Mouse (Mus musculus) kidney, embryonic 16.5 days (tissue): ENCODE measurements around the gene Fzd2. TPM values are rescaled to one million over a fixed set of nuclear protein-coding genes. Genes with fewer than 3 reads are reported as not detected.
"Not testable (repeated sequence)": the region's sequence is repeated elsewhere in the genome, so short reads cannot be mapped to it uniquely, and the experiment has no call there.

Experiments
- ATAC-seq: fragments of 200-750 bp; cut with Nextera tagmentation; 2 replicates; pipeline ENCODE4 v1.8.0; 2017; ENCODE audit warnings: moderate TSS enrichment; ENCODE audit not compliant: low FRiP score, low TSS enrichment
- H3K27ac ChIP-seq: fragments of 300-500 bp; sonication (generic); 2 replicates; pipeline ENCODE4 v1.5.1; 2014; ENCODE audit warnings: low read length
- H3K27me3 ChIP-seq: fragments of 300-500 bp; sonication (generic); 2 replicates; pipeline ENCODE4 v1.6.1; 2014; ENCODE audit warnings: low read length, control low read depth, mixed read lengths; ENCODE audit not compliant: insufficient read depth
- H3K36me3 ChIP-seq: fragments of 300-500 bp; sonication (generic); 2 replicates; pipeline ENCODE4 v1.6.1; 2014; ENCODE audit warnings: low read length, control low read depth, mixed read lengths; ENCODE audit not compliant: insufficient read depth
- H3K4me1 ChIP-seq: fragments of 300-500 bp; sonication (generic); 2 replicates; pipeline ENCODE4 v1.6.1; 2014; ENCODE audit warnings: low read length, control low read depth, mixed read lengths; ENCODE audit not compliant: insufficient read depth
- H3K4me2 ChIP-seq: fragments of 300-500 bp; sonication (generic); replicated peaks from 2 replicates; pipeline ENCODE4 v1.6.1; 2014; ENCODE audit warnings: low read depth, low read length
- H3K4me3 ChIP-seq: fragments of 300-500 bp; sonication (generic); 2 replicates; pipeline ENCODE4 v1.5.1; 2014; ENCODE audit warnings: mild to moderate bottlenecking, low read length
- H3K9ac ChIP-seq: fragments of 300-500 bp; sonication (generic); replicated peaks from 2 replicates; pipeline ENCODE4 v1.6.1; 2014; ENCODE audit warnings: low read length
- H3K9me3 ChIP-seq: fragments of 300-500 bp; sonication (generic); 2 replicates; pipeline ENCODE4 v1.6.1; 2016; ENCODE audit warnings: low read length, control low read depth
- WGBS: fragments of 180-500 bp; shearing (Covaris S2); extraction: QIAGEN DNeasy Blood & Tissue Kit; methylation state at CpG from one replicate; pipeline ENCODE4 v1.1.7; 2014; 5-methylcytosine and 5-hydroxymethylcytosine counted together
- polyA plus RNA-seq: library from polyadenylated mRNA; unstranded; fragments of >200 nt; fragmentation: Nextera tagmentation; extraction: Ambion mirVana; gene quantifications from 2 replicates; pipeline ENCODE4 v1.2.1, GENCODE M21; 2015

Gene Fzd2
- polyA plus RNA-seq, 1 experiment from 2014 or later: 27.2 TPM

DNA sequence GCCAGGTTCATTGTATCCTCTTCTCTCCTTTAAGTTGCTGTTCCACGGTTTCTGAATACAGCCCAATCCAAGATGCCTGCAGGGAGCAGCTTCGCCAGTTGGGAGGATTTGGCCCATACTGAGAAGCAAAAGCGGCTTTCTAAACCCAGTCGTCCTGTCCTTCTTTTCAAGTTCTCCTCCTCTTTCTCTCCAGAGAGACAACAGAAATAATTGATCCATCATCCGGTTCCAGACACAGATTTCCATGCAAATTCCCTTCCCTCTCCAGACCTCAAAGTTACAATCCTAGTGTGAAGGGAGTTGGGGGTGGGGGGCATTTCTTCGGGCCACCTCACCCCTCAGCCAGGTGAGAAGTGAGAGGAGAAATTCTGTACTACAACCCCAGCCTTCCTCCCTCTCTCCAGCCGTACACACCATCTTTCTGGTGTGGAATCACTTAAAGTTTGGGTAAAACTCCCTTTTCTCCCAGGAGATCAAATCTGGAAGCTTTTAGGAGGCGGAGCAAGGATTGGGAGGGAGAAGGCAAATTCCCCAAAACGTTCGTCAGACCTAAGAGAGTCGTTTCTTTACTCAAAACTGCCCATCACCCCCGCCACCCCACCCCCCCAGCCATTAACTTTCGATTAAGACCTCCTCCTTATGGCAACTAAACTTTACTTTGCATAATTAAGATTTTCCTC lies 1.2 kb upstream of the Fzd2 start:
- ATAC-seq: no peak
- Histone ChIP-seq H3K27ac (peak overlapping the region; percentile 99), H3K4me3 (peak overlapping the region; percentile 81), H3K4me2 (peak overlapping the region; percentile 62), H3K27me3 (no peaks in the 10 kb centered on the region), H3K4me1 (peaks cover 16% of the 10 kb centered on the region), H3K9me3 (no peaks in the 10 kb centered on the region), H3K9ac (peak overlapping the region; percentile 81), H3K36me3 (no peaks in the 10 kb centered on the region)
- WGBS: 3% methylated on average over 13 of the region's 13 CpGs

- H3K4me2 ChIP-seq: peak overlapping the region; percentile 62
- H3K27me3 ChIP-seq: no peaks in the 10 kb centered on the region
- H3K9me3 ChIP-seq: no peaks in the 10 kb centered on the region
- under 1% methylated on average over 10 of the region's 10 CpGs for WGBS
- H3K9ac ChIP-seq: peak overlapping the region; percentile 81
- peak; percentile 62 for ATAC-seq
- peak overlapping the region; percentile 99 for H3K27ac ChIP-seq
- H3K4me3 ChIP-seq: peak overlapping the region; percentile 81
- no peaks in the 10 kb centered on the region for H3K36me3 ChIP-seq
- H3K4me1 ChIP-seq: peaks cover 21% of the 10 kb centered on the region
Measured at GRCm38 (mm10) chr11:102603496-102603850, 723 bp upstream of the Fzd2 start.

GRCm38 (mm10) chr11:102604777-102605552 lies 769 bp downstream of the Fzd2 start:
- Histone ChIP-seq H3K4me1 (peaks cover 36% of the 10 kb centered on the region), H3K27ac (peak overlapping the region; percentile 98), H3K4me2 (peak overlapping the region; percentile 62), H3K9ac (peak overlapping the region; percentile 92), H3K9me3 (no peaks in the 10 kb centered on the region), H3K27me3 (no peaks in the 10 kb centered on the region), H3K4me3 (peak overlapping the region; percentile 81), H3K36me3 (no peaks in the 10 kb centered on the region)
- ATAC-seq: peak; percentile 49
- 0% methylated on average over 72 of the region's 74 CpGs for WGBS

DNA sequence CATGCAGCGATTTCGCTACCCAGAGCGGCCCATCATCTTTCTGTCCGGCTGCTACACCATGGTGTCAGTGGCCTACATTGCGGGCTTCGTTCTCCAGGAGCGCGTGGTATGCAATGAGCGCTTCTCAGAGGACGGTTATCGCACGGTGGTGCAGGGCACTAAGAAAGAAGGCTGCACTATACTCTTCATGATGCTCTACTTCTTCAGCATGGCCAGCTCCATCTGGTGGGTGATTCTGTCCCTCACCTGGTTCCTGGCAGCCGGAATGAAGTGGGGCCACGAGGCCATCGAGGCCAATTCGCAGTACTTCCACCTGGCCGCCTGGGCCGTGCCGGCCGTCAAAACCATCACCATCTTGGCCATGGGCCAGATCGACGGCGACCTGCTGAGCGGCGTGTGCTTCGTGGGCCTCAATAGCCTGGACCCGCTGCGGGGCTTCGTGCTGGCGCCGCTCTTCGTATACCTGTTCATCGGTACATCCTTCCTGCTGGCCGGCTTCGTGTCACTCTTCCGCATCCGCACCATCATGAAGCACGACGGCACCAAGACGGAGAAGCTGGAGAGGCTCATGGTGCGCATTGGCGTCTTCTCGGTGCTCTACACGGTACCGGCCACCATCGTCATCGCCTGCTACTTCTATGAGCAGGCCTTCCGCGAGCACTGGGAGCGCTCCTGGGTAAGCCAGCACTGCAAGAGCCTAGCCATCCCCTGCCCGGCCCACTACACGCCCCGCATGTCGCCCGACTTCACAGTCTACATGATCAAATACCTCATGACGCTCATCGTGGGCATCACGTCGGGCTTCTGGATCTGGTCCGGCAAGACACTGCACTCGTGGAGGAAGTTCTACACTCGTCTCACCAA lies 1.6 kb downstream of the Fzd2 start:
- H3K4me1 ChIP-seq: peaks cover 44% of the 10 kb centered on the region
- no peaks in the 10 kb centered on the region for H3K27me3 ChIP-seq
- ATAC-seq: no peak

DNA sequence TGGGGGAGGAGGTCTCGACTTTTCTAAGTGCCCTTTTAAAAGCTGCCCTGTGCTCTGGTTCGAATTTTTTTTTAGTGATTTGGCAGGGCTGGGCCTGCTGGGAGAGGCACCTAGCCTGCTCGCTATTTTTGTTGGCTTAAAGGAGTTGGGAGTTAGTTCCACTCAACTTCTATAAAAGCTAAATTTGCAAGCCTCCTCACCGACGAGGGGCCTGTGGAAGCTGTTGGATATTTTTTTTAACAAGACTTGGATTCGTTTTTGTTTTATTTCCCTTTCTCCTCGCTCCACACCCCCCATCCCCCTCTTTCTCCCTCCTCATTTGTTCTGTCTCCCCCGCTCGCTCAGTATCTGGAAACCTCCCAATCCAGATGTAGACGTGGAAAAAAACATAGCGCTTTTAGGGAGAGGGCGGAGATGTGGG lies 2.6 kb downstream of the Fzd2 start:
- no peaks in the 10 kb centered on the region for H3K27me3 ChIP-seq
- no peaks in the 10 kb centered on the region for H3K36me3 ChIP-seq
- peaks cover 54% of the 10 kb centered on the region for H3K4me1 ChIP-seq
- H3K9ac ChIP-seq: peak overlapping the region; percentile 92
- peak overlapping the region; percentile 62 for H3K4me2 ChIP-seq
- WGBS: 1% methylated on average over 12 of the region's 12 CpGs
- ATAC-seq: no peak
- H3K4me3 ChIP-seq: peak overlapping the region; percentile 81
- no peaks in the 10 kb centered on the region for H3K9me3 ChIP-seq
- H3K27ac ChIP-seq: peak overlapping the region; percentile 98

More for the DNA sequence above, 1.6 kb downstream of the Fzd2 start:
- peak overlapping the region; percentile 62 for H3K4me2 ChIP-seq
- H3K9ac ChIP-seq: peak overlapping the region; percentile 92
- H3K4me3 ChIP-seq: peak overlapping the region; percentile 81
- peak overlapping the region; percentile 98 for H3K27ac ChIP-seq
- WGBS: under 1% methylated on average over 62 of the region's 62 CpGs
- no peaks in the 10 kb centered on the region for H3K36me3 ChIP-seq
- no peaks in the 10 kb centered on the region for H3K9me3 ChIP-seq

GRCm38 (mm10) chr11:102607201-102607600 lies 3.0 kb downstream of the Fzd2 start:
- not testable (repeated sequence) for H3K27me3 ChIP-seq, ATAC-seq
- peaks cover 55% of the 10 kb centered on the region for H3K4me1 ChIP-seq

GRCm38 (mm10) chr11:102607686-102608548 lies 3.7 kb downstream of the Fzd2 start:
- Histone ChIP-seq H3K27ac (peak overlapping the region; percentile 98), H3K9me3 (no peaks in the 10 kb centered on the region), H3K36me3 (no peaks in the 10 kb centered on the region), H3K9ac (peak overlapping the region; percentile 92; the same call in 1 of the 2 replicates), H3K4me2 (peak overlapping the region; percentile 62), H3K27me3 (no peaks in the 10 kb centered on the region), H3K4me3 (peak overlapping the region; percentile 81), H3K4me1 (peaks cover 48% of the 10 kb centered on the region)
- WGBS: 14% methylated on average over 10 of the region's 10 CpGs
- ATAC-seq: no peak

More at GRCm38 (mm10) chr11:102607201-102607600, 3.0 kb downstream of the Fzd2 start:
- peak overlapping the region; percentile 62 for H3K4me2 ChIP-seq
- peak overlapping the region; percentile 81 for H3K4me3 ChIP-seq
- WGBS: 4% methylated on average over 12 of the region's 12 CpGs
- peak overlapping the region; percentile 92 for H3K9ac ChIP-seq
- H3K9me3 ChIP-seq, H3K36me3 ChIP-seq: not testable (repeated sequence)
- H3K27ac ChIP-seq: peak overlapping the region; percentile 98

- 0 out of 2 replicates have a peak overlapping the region, but pooled peaks have one; percentile 29 for H3K9ac ChIP-seq
- peaks cover 47% of the 10 kb centered on the region for H3K4me1 ChIP-seq
- H3K9me3 ChIP-seq: no peaks in the 10 kb centered on the region
- WGBS: 23% methylated on average over 4 of the region's 4 CpGs
- H3K27me3 ChIP-seq: no peaks in the 10 kb centered on the region
- no peak for ATAC-seq
- H3K27ac ChIP-seq: peak overlapping the region; percentile 32; the same call in 1 of the 2 replicates
- peak overlapping the region; percentile 62 for H3K4me2 ChIP-seq
- peak overlapping the region; percentile 81 for H3K4me3 ChIP-seq
- H3K36me3 ChIP-seq: no peaks in the 10 kb centered on the region
Measured at GRCm38 (mm10) chr11:102608691-102609090, 4.5 kb downstream of the Fzd2 start.

- no peaks in the 10 kb centered on the region for H3K36me3 ChIP-seq
Measured at GRCm38 (mm10) chr11:102609483-102609882, 5.3 kb downstream of the Fzd2 start.

More at GRCm38 (mm10) chr11:102609483-102609882, 5.3 kb downstream of the Fzd2 start:
- no peak for ATAC-seq
- no peaks in the 10 kb centered on the region for H3K27me3 ChIP-seq
- no peak overlapping the region for H3K4me3 ChIP-seq
- peak overlapping the region; percentile 26; the same call in 1 of the 2 replicates for H3K27ac ChIP-seq
- H3K9ac ChIP-seq: no peak overlapping the region
- no peaks in the 10 kb centered on the region for H3K9me3 ChIP-seq
- peaks cover 47% of the 10 kb centered on the region for H3K4me1 ChIP-seq
- 43% methylated on average over 8 of the region's 8 CpGs for WGBS
- 0 out of 2 replicates have a peak overlapping the region, but pooled peaks have one; percentile 62 for H3K4me2 ChIP-seq
